Mouse (Mus musculus): Measurements from ENCODE around the gene Cldn6. TPM values are rescaled to one million over a fixed set of nuclear protein-coding genes. Genes with fewer than 3 reads are reported as not detected.

Cldn6 gene
- total and polyA plus RNA-seq, 3 experiments, result not detected

- peak overlapping the region; percentile 66 for H3K27ac ChIP-seq (ENCODE audit: control insufficient read depth, low read depth, low read length)
- peak overlapping the region; percentile 81 to 89 for H3K4me3 ChIP-seq (ENCODE audit: control insufficient read depth in 1 of 2, insufficient read depth in 1 of 2, low read depth in 2 of 2, low read length in 2 of 2)
- peaks cover 0 to 27% of the 10 kb centered on the region in 2 experiments for H3K4me1 ChIP-seq (ENCODE audit: control insufficient read depth in 1 of 2, insufficient read depth in 2 of 2, low read length in 2 of 2)
- H3K79me2 ChIP-seq (ENCODE audit: control insufficient read depth, insufficient read depth, low read length, poor library complexity), result peaks cover 15% of the 10 kb centered on the region
- peak; percentile 90 for DNase-seq (ENCODE audit: low read depth, low spot score)
- H3K27me3 ChIP-seq (ENCODE audit: control insufficient read depth in 1 of 2, insufficient read depth in 2 of 2, low read length in 2 of 2), result no peaks in the 10 kb centered on the region
- peaks cover 0 to 20% of the 10 kb centered on the region in 2 experiments; a peak in 2 of 4 replicates for H3K36me3 ChIP-seq (ENCODE audit: control insufficient read depth in 1 of 2, insufficient read depth in 2 of 2, low read length in 2 of 2)
- peak overlapping the region; percentile 86 for H3K9ac ChIP-seq (ENCODE audit: control insufficient read depth, low read depth, low read length, poor library complexity, severe bottlenecking)
- H3K9me3 ChIP-seq (replicated peaks; ENCODE audit: insufficient read depth, low read length), result no peaks in the 10 kb centered on the region
- no peak for TF ChIP-seq MYC (IDR thresholded peaks at IDR 0.05; ENCODE audit: low read depth, low read length)
- no peak for TF ChIP-seq BHLHE40 (IDR thresholded peaks at IDR 0.05; ENCODE audit: borderline replicate concordance, low read depth, low read length)
- no peak for TF ChIP-seq MEF2A (IDR thresholded peaks at IDR 0.05; ENCODE audit: extremely low read depth, insufficient replicate concordance, low read depth, low read length, poor library complexity, severe bottlenecking)
- TF ChIP-seq USF2 (IDR thresholded peaks at IDR 0.05; ENCODE audit: borderline replicate concordance in 1 of 2, insufficient read depth in 1 of 2, low read depth in 1 of 2, low read length in 2 of 2), result no peak
- no peak for TF ChIP-seq GATA1 (IDR thresholded peaks at IDR 0.05; ENCODE audit: low read depth, low read length)
- TF ChIP-seq POLR2AphosphoS2 (IDR thresholded peaks at IDR 0.05; ENCODE audit: low read length), result no peak
- no peak for TF ChIP-seq ZMIZ1 (IDR thresholded peaks at IDR 0.05; ENCODE audit: low read depth, low read length)
- no peak; the same call in 1 of the 2 replicates for TF ChIP-seq MXI1 (IDR thresholded peaks at IDR 0.05; ENCODE audit: low read depth, low read length)
- TF ChIP-seq SMC3 (IDR thresholded peaks at IDR 0.05; ENCODE audit: low read depth, low read length), result no peak
- TF ChIP-seq GABPA (IDR thresholded peaks at IDR 0.05; ENCODE audit: low read depth, low read length), result no peak
- no peak; the same call in 1 of the 2 replicates for TF ChIP-seq TBP (IDR thresholded peaks at IDR 0.05; ENCODE audit: low read depth, low read length)
- no peak for TF ChIP-seq POLR2AphosphoS5 (IDR thresholded peaks at IDR 0.05; ENCODE audit: borderline replicate concordance, low read depth, low read length)
- TF ChIP-seq ZNF384 (IDR thresholded peaks at IDR 0.05; ENCODE audit: low read depth, low read length), result no peak
- TF ChIP-seq MAZ (IDR thresholded peaks at IDR 0.05; ENCODE audit: low read depth, low read length), result no peak; the same call in 1 of the 2 replicates
- no peak for TF ChIP-seq UBTF (IDR thresholded peaks at IDR 0.05; ENCODE audit: borderline replicate concordance, insufficient read depth, low read depth, low read length)
- TF ChIP-seq ETS1 (IDR thresholded peaks at IDR 0.05; ENCODE audit: low read depth, low read length), result 0 out of 2 replicates have a peak, but pooled peaks have one; percentile 22
- TF ChIP-seq RAD21 (IDR thresholded peaks at IDR 0.05; ENCODE audit: low read depth, low read length), result no peak
- TF ChIP-seq EP300 (IDR thresholded peaks at IDR 0.05; ENCODE audit: low read depth in 1 of 2, low read length in 2 of 2), result no peak
- no peak for TF ChIP-seq TCF12 (IDR thresholded peaks at IDR 0.05; ENCODE audit: low read depth, low read length)
- TF ChIP-seq CHD1 (IDR thresholded peaks at IDR 0.05; ENCODE audit: low read depth, low read length), result 0 out of 2 replicates have a peak, but pooled peaks have one; percentile 14
- TF ChIP-seq SIN3A (IDR thresholded peaks at IDR 0.05; ENCODE audit: low read length), result peak; percentile 44
- no peak for TF ChIP-seq ZKSCAN1 (IDR thresholded peaks at IDR 0.05; ENCODE audit: low read depth, low read length)
- no peak for TF ChIP-seq MAX (IDR thresholded peaks at IDR 0.05; ENCODE audit: low read length)
- no peak for TF ChIP-seq TAL1 (IDR thresholded peaks at IDR 0.05; ENCODE audit: low read length)
- TF ChIP-seq POLR2A (IDR thresholded peaks at IDR 0.05; ENCODE audit: control insufficient read depth in 1 of 2, insufficient read depth in 1 of 2, low read depth in 1 of 2, low read length in 2 of 2, poor library complexity in 1 of 2), result no peak
- no peak for TF ChIP-seq MYB (IDR thresholded peaks at IDR 0.05; ENCODE audit: low read depth, low read length)
- TF ChIP-seq CTCF (IDR thresholded peaks at IDR 0.05 in 2 of 3, conservative IDR thresholded peaks at IDR 0.05 in 1 of 3; ENCODE audit: control insufficient read depth in 1 of 3, insufficient read depth in 1 of 3, low read depth in 2 of 3, low read length in 3 of 3, poor library complexity in 1 of 3, severe bottlenecking in 1 of 3), result peak in 1 of 3 experiments; percentile 2; a peak in 1 of 6 replicates
- no peak for TF ChIP-seq USF1 (IDR thresholded peaks at IDR 0.05; ENCODE audit: low read depth, low read length)
- no peak for TF ChIP-seq ZC3H11A (IDR thresholded peaks at IDR 0.05; ENCODE audit: low read depth, low read length)
- no peak for TF ChIP-seq NRF1 (IDR thresholded peaks at IDR 0.05; ENCODE audit: insufficient read depth, low read depth, low read length, poor library complexity, severe bottlenecking)
- TF ChIP-seq CHD2 (IDR thresholded peaks at IDR 0.05; ENCODE audit: low read length), result no peak
- 0 out of 2 replicates have a peak, but pooled peaks have one; percentile 15 for TF ChIP-seq RCOR1 (IDR thresholded peaks at IDR 0.05; ENCODE audit: low read depth, low read length)
- 0 out of 2 replicates have a peak, but pooled peaks have one; percentile 16 for TF ChIP-seq NELFE (IDR thresholded peaks at IDR 0.05; ENCODE audit: low read depth, low read length)
- no peak for TF ChIP-seq HCFC1 (IDR thresholded peaks at IDR 0.05; ENCODE audit: low read depth, low read length)
- TF ChIP-seq JUND (IDR thresholded peaks at IDR 0.05; ENCODE audit: low read depth, low read length), result no peak
- peak; percentile 41; the same call in 1 of the 2 replicates for TF ChIP-seq ELF1 (IDR thresholded peaks at IDR 0.05; ENCODE audit: low read depth, low read length)
Measured at GRCm38 (mm10) chr17:23675564-23676281, 3.3 kb upstream of the Cldn6 start.
